In the genomic region with DNA sequence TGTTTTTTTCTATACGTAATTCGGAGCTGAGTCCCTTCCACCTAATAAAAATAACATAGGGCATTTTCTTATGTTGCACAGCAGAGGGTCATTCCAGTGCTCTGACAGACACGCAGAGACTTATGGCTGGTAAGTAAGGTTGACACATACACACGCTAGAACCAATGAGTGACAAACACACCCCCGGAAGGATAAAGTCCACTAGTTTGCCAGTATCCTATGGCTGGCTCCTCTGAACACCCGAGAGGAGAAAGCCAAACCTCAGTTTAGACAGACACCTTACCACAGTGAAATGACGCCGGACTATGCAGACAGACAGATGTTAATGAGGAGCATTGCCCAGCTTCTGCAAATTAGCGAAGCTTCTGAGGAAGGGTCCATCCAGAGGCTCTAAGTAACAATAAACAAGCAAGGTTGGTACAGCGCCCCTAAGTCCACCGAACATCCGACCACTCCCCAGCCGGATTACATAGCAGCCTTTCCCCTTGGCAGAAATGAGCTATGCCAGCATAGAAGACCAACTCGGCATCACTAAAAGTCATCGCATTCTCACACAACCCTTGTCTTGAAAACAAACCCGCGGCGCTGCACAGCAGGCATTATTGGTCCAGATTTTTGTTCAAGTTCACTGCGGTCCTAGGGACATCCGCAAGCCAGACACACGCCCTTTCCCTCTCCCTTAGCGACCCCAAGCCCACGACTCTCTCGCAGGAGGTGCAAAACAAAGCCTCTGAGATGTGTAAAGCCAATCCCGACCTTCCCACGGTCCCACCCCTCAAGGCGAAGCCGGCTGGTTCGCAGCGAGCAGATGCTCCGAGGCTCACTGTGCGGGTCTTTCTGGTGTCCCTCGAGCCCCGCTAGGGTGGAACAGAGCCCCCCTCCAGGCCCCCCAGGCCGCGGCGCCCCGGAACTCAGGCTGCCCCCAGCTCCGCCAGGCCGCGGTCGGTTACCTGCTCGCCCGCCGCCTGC, we compare ENCODE assay signal across 8 mouse cellular contexts. TPM values are rescaled to one million over a fixed set of nuclear protein-coding genes. Genes with fewer than 3 reads are reported as not detected.
DNase-seq lines count a peak whose midpoint lies in the region; ATAC-seq lines count a peak whose summit lies in the region.

No protein-coding gene starts in this region.

- H3K4me1 ChIP-seq in lung, embryonic 15.5 days: peaks cover 15% of the 10 kb centered on the region
- peaks cover 8% of the 10 kb centered on the region for H3K4me1 ChIP-seq in forebrain, embryonic 14.5 days (ENCODE audit: control insufficient read depth, insufficient read depth, low read length)
- H3K4me1 ChIP-seq in limb, embryonic 13.5 days: peaks cover 12% of the 10 kb centered on the region

- peak overlapping the region; percentile 98 for H3K4me3 ChIP-seq in lung, embryonic 15.5 days
- peak overlapping the region; percentile 83 for H3K4me3 ChIP-seq in forebrain, embryonic 14.5 days (ENCODE audit: low read depth, low read length)
- peak overlapping the region; percentile 77 for H3K4me3 ChIP-seq in limb, embryonic 13.5 days

- WGBS in lung, embryonic 15.5 days: 11% methylated on average over 37 of the region's 45 CpGs
- 13% methylated on average over 42 of the region's 45 CpGs for WGBS in forebrain, embryonic 14.5 days
- WGBS in limb, embryonic 13.5 days: 10% methylated on average over 45 of the region's 45 CpGs

- ATAC-seq in lung, embryonic 15.5 days (ENCODE audit: borderline replicate concordance, extremely low read depth, low FRiP score, low TSS enrichment): peak; percentile 41
- ATAC-seq in forebrain, embryonic 14.5 days: peak; percentile 70
- peak; percentile 60 for ATAC-seq in limb, embryonic 13.5 days (ENCODE audit: low FRiP score, low read depth)

- H3K9ac ChIP-seq in lung, embryonic 15.5 days: peak overlapping the region; percentile 96
- peak overlapping the region; percentile 93 for H3K9ac ChIP-seq in forebrain, embryonic 14.5 days (ENCODE audit: low read length)
- H3K9ac ChIP-seq in limb, embryonic 13.5 days: peak overlapping the region; percentile 91

- H3K27ac ChIP-seq in lung, embryonic 15.5 days: peak overlapping the region; percentile 44; the same call in 1 of the 2 replicates
- peak overlapping the region; percentile 74 for H3K27ac ChIP-seq in forebrain, embryonic 14.5 days (ENCODE audit: low read depth, low read length)
- peak overlapping the region; percentile 65 for H3K27ac ChIP-seq in limb, embryonic 13.5 days

- peak overlapping the region; percentile 71 for H3K4me2 ChIP-seq in lung, embryonic 15.5 days
- peak overlapping the region; percentile 86 for H3K4me2 ChIP-seq in forebrain, embryonic 14.5 days (ENCODE audit: low read length)
- H3K4me2 ChIP-seq in limb, embryonic 13.5 days (replicated peaks): peak overlapping the region; percentile 93

- H3K9me3 ChIP-seq in lung, embryonic 15.5 days: no peaks in the 10 kb centered on the region
- H3K9me3 ChIP-seq in forebrain, embryonic 14.5 days (replicated peaks; ENCODE audit: control insufficient read depth, low read length): no peaks in the 10 kb centered on the region
- H3K9me3 ChIP-seq in limb, embryonic 13.5 days: no peaks in the 10 kb centered on the region

- no peaks in the 10 kb centered on the region for H3K27me3 ChIP-seq in lung, embryonic 15.5 days
- H3K27me3 ChIP-seq in forebrain, embryonic 14.5 days (replicated peaks; ENCODE audit: control insufficient read depth, insufficient read depth, low read length): no peaks in the 10 kb centered on the region
- no peaks in the 10 kb centered on the region for H3K27me3 ChIP-seq in limb, embryonic 13.5 days
- no peaks in the 10 kb centered on the region for H3K27me3 ChIP-seq in splenic B cell, adult 2 months (ENCODE audit: control insufficient read depth, insufficient read depth, low read length, poor library complexity, severe bottlenecking)

- DNase-seq in lung, postnatal 14 days: no peak
- DNase-seq in ZHBTc4 (ENCODE audit: low read depth, low spot score): peak; percentile 45
- DNase-seq in forebrain, embryonic 14.5 days (ENCODE audit: low spot score): peak; percentile 44
- DNase-seq in splenic B cell, adult 2 months (ENCODE audit: low read depth, low spot score): peak; percentile 17
- DNase-seq in adrenal gland, postnatal 25 days: no peak
- no peak for DNase-seq in urinary bladder, postnatal 10 days (ENCODE audit: low spot score)

- peaks cover 23% of the 10 kb centered on the region for H3K36me3 ChIP-seq in lung, embryonic 15.5 days
- H3K36me3 ChIP-seq in forebrain, embryonic 14.5 days (ENCODE audit: control insufficient read depth, insufficient read depth, low read length): peaks cover 37% of the 10 kb centered on the region
- H3K36me3 ChIP-seq in limb, embryonic 13.5 days: peaks cover 39% of the 10 kb centered on the region
- H3K36me3 ChIP-seq in splenic B cell, adult 2 months (ENCODE audit: control insufficient read depth, insufficient read depth, low read length, poor library complexity, severe bottlenecking): no peaks in the 10 kb centered on the region; the same call in 1 of the 2 replicates

RNA-seq across cellular contexts. Expression of a gene that starts 0.7 kb away (rescaled TPM):
- 126 and 127 TPM in 2 replicates for polyA plus RNA-seq in lung, embryonic 15.5 days (2015; fragmentation: Nextera tagmentation; extraction: Ambion mirVana)
- 259 and 289 TPM in 2 replicates for polyA plus RNA-seq in forebrain, embryonic 14.5 days (2014; fragmentation: Nextera tagmentation; extraction: Ambion mirVana)
- polyA plus RNA-seq in limb, embryonic 13.5 days (2015; fragmentation: Nextera tagmentation; extraction: Ambion mirVana): 150 and 156 TPM in 2 replicates
- 157 and 177 TPM in 2 replicates for total RNA-seq in adrenal gland, postnatal 25 days (2021)

RNA-seq across cellular contexts. Expression of a gene that starts 10.3 kb away (rescaled TPM):
- polyA plus RNA-seq in lung, embryonic 15.5 days (2015; fragmentation: Nextera tagmentation; extraction: Ambion mirVana): 27.7 and 30.9 TPM in 2 replicates
- polyA plus RNA-seq in forebrain, embryonic 14.5 days (2014; fragmentation: Nextera tagmentation; extraction: Ambion mirVana): 57.4 and 72.5 TPM in 2 replicates
- 33.6 and 39.5 TPM in 2 replicates for polyA plus RNA-seq in limb, embryonic 13.5 days (2015; fragmentation: Nextera tagmentation; extraction: Ambion mirVana)
- 51.6 and 65.6 TPM in 2 replicates for total RNA-seq in adrenal gland, postnatal 25 days (2021)

RNA-seq across cellular contexts. Expression of a gene that starts 25.4 kb away (rescaled TPM):
- polyA plus RNA-seq in lung, embryonic 15.5 days (2015; fragmentation: Nextera tagmentation; extraction: Ambion mirVana): 78.2 and 78.8 TPM in 2 replicates
- polyA plus RNA-seq in forebrain, embryonic 14.5 days (2014; fragmentation: Nextera tagmentation; extraction: Ambion mirVana): 31.4 and 38.8 TPM in 2 replicates
- 91.5 and 91.9 TPM in 2 replicates for polyA plus RNA-seq in limb, embryonic 13.5 days (2015; fragmentation: Nextera tagmentation; extraction: Ambion mirVana)
- 56.7 and 72.4 TPM in 2 replicates for total RNA-seq in adrenal gland, postnatal 25 days (2021)

RNA-seq across cellular contexts. Expression of a gene that starts 25.5 kb away (rescaled TPM):
- polyA plus RNA-seq in lung, embryonic 15.5 days (2015; fragmentation: Nextera tagmentation; extraction: Ambion mirVana): 170 and 188 TPM in 2 replicates
- 213 and 245 TPM in 2 replicates for polyA plus RNA-seq in forebrain, embryonic 14.5 days (2014; fragmentation: Nextera tagmentation; extraction: Ambion mirVana)
- polyA plus RNA-seq in limb, embryonic 13.5 days (2015; fragmentation: Nextera tagmentation; extraction: Ambion mirVana): 165 and 168 TPM in 2 replicates
- 230 and 245 TPM in 2 replicates for total RNA-seq in adrenal gland, postnatal 25 days (2021)

RNA-seq across cellular contexts. Expression of a gene that starts 46.6 kb away (rescaled TPM):
- 43.2 and 45.1 TPM in 2 replicates for polyA plus RNA-seq in lung, embryonic 15.5 days (2015; fragmentation: Nextera tagmentation; extraction: Ambion mirVana)
- 84.4 and 107 TPM in 2 replicates for polyA plus RNA-seq in forebrain, embryonic 14.5 days (2014; fragmentation: Nextera tagmentation; extraction: Ambion mirVana)
- 30.3 and 31.2 TPM in 2 replicates for polyA plus RNA-seq in limb, embryonic 13.5 days (2015; fragmentation: Nextera tagmentation; extraction: Ambion mirVana)
- 61.8 and 82.6 TPM in 2 replicates for total RNA-seq in adrenal gland, postnatal 25 days (2021)

Comparison
In these comparisons a context has a peak if more than half of its experiments do, and no peak if none do; other contexts are left out.
1. DNase-seq: peak in ZHBTc4 (single experiment), forebrain, embryonic 14.5 days (single experiment) and splenic B cell, adult 2 months (single experiment); none in lung, postnatal 14 days (single experiment), adrenal gland, postnatal 25 days (single experiment) and urinary bladder, postnatal 10 days (single experiment).
2. Peak in every context shown above with its lines, with median percentiles within 50 percentile points of each other: ATAC-seq, H3K27ac ChIP-seq, H3K4me2 ChIP-seq, H3K4me3 ChIP-seq and H3K9ac ChIP-seq.